Mouse (Mus musculus) naive thymus-derived CD4-positive, alpha-beta T cell, adult 2 months (primary cell): ENCODE data around the gene Trp53tg5.

ENCODE experiments used
- DNase-seq: peaks from one replicate; pipeline ENCODE4 v3.0.0-alpha.2; 2011; ENCODE audit warnings: low read depth

The Trp53tg5 gene

GRCm38 (mm10) chr2:164496331-164496730, 22.8 kb upstream of the Trp53tg5 start:
- DNase-seq: no peak

- no peak for DNase-seq
These were observed 20.6 kb upstream of the Trp53tg5 start for GRCm38 (mm10) chr2:164494126-164494525.

- no peak for DNase-seq
These were observed 14.3 kb upstream of the Trp53tg5 start for GRCm38 (mm10) chr2:164487812-164488211.

GRCm38 (mm10) chr2:164487115-164487527, 13.6 kb upstream of the Trp53tg5 start:
- no peak for DNase-seq

- peak; percentile 44 for DNase-seq
These were observed 13.0 kb upstream of the Trp53tg5 start for GRCm38 (mm10) chr2:164486258-164487114.

- no peak for DNase-seq
These were observed 12.2 kb upstream of the Trp53tg5 start, which contains the start of gene Dbndd2 for GRCm38 (mm10) chr2:164485681-164486257. Dbndd2 (plus strand) TSS chr2:164486106.

GRCm38 (mm10) chr2:164470254-164470653, 3.3 kb downstream of the Trp53tg5 start:
- peak; percentile 77 for DNase-seq

GRCm38 (mm10) chr2:164466787-164467186, 6.7 kb downstream of the Trp53tg5 start:
- DNase-seq: no peak

- DNase-seq: no peak
These were observed 8.4 kb downstream of the Trp53tg5 start for GRCm38 (mm10) chr2:164465161-164465560.

GRCm38 (mm10) chr2:164460745-164461551, 12.6 kb downstream of the Trp53tg5 start, which contains the start of gene Gm20458:
Gm20458 (plus strand) TSS chr2:164460967.
- peak; percentile 97 for DNase-seq

- no peak for DNase-seq
These were observed 15.0 kb downstream of the Trp53tg5 start for GRCm38 (mm10) chr2:164458535-164458934.

- no peak for DNase-seq
These were observed 15.6 kb downstream of the Trp53tg5 start for GRCm38 (mm10) chr2:164457942-164458341.

- peak; percentile 36 for DNase-seq
These were observed 16.6 kb downstream of the Trp53tg5 start, which contains the start of gene Sys1 for GRCm38 (mm10) chr2:164456864-164457300. Sys1 (plus strand) TSS chr2:164456964.

GRCm38 (mm10) chr2:164456413-164456812, 17.1 kb downstream of the Trp53tg5 start:
- no peak for DNase-seq

- DNase-seq: no peak
These were observed 17.9 kb downstream of the Trp53tg5 start for GRCm38 (mm10) chr2:164455421-164456190.

- no peak for DNase-seq
These were observed 18.7 kb downstream of the Trp53tg5 start for GRCm38 (mm10) chr2:164454846-164455245.

GRCm38 (mm10) chr2:164453887-164454500, 19.5 kb downstream of the Trp53tg5 start:
- no peak for DNase-seq

- DNase-seq: no peak
These were observed 20.3 kb downstream of the Trp53tg5 start for GRCm38 (mm10) chr2:164453047-164453757.

GRCm38 (mm10) chr2:164452000-164452676, 21.4 kb downstream of the Trp53tg5 start:
- no peak for DNase-seq
